Mouse (Mus musculus) myocyte (in vitro differentiated cells): ENCODE results near the gene Capn11.

Source experiments
- E2F4 ChIP-seq: IDR thresholded peaks from one replicate; pipeline ENCODE4 v1.6.1; 2011; ENCODE audit warnings: mild to moderate bottlenecking, control low read depth, moderate library complexity; ENCODE audit not compliant: insufficient read depth
- MAX ChIP-seq: IDR thresholded peaks from one replicate; pipeline ENCODE4 v1.6.1; 2011; ENCODE audit warnings: low read depth, mild to moderate bottlenecking, control low read depth
- MYOD1 ChIP-seq, 3 experiments: IDR thresholded peaks; one replicate each; pipeline ENCODE4 v1.6.1; 2011; ENCODE audit warnings: control low read depth in 2 of 3, low read depth in 2 of 3, mild to moderate bottlenecking in 2 of 3, moderate library complexity in 1 of 3; ENCODE audit not compliant: insufficient read length in 2 of 3, control insufficient read depth in 1 of 3
- MYOG ChIP-seq, 3 experiments: IDR thresholded peaks; one replicate each; pipeline ENCODE4 v1.6.1; 2011; ENCODE audit warnings: control low read depth in 2 of 3, low read depth in 2 of 3, mild to moderate bottlenecking in 2 of 3; ENCODE audit not compliant: insufficient read length in 2 of 3, control insufficient read depth in 1 of 3, insufficient read depth in 1 of 3
- POLR2A ChIP-seq: IDR thresholded peaks from one replicate; pipeline ENCODE4 v1.6.1; 2011; ENCODE audit warnings: low read depth, mild to moderate bottlenecking, control low read depth, moderate library complexity; ENCODE audit not compliant: insufficient read length
- POLR2AphosphoS2 ChIP-seq: IDR thresholded peaks from one replicate; pipeline ENCODE4 v1.6.1; 2011; ENCODE audit warnings: low read depth, control low read depth; ENCODE audit not compliant: insufficient read length
- SRF ChIP-seq: IDR thresholded peaks from one replicate; pipeline ENCODE4 v1.6.1; 2011; ENCODE audit warnings: low read depth; ENCODE audit not compliant: control insufficient read depth, insufficient read length
- TCF12 ChIP-seq: IDR thresholded peaks from one replicate; pipeline ENCODE4 v1.6.1; 2011; ENCODE audit warnings: mild to moderate bottlenecking, control low read depth; ENCODE audit not compliant: poor library complexity, insufficient read depth, severe bottlenecking
- TCF3 ChIP-seq: IDR thresholded peaks from one replicate; pipeline ENCODE4 v1.6.1; 2011; ENCODE audit warnings: low read depth, control low read depth; ENCODE audit not compliant: insufficient read length
- USF1 ChIP-seq: IDR thresholded peaks from one replicate; pipeline ENCODE4 v1.6.1; 2011; ENCODE audit warnings: low read depth, mild to moderate bottlenecking, control low read depth, moderate library complexity

GRCm38 (mm10) chr17:45617655-45618054, 41.5 kb downstream of the Capn11 start:
- TF ChIP-seq POLR2A = no peak
- no peak for TF ChIP-seq MYOD1 (IDR thresholded peaks at IDR 0.05; ENCODE audit: control insufficient read depth in 1 of 3, insufficient read length in 2 of 3, low read depth in 2 of 3)
- no peak for TF ChIP-seq E2F4
- TF ChIP-seq MYOG (IDR thresholded peaks at IDR 0.05; ENCODE audit: control insufficient read depth in 1 of 3, insufficient read depth in 1 of 3, insufficient read length in 2 of 3, low read depth in 2 of 3) = no peak
- no peak for TF ChIP-seq TCF3
- no peak for TF ChIP-seq SRF
- no peak for TF ChIP-seq POLR2AphosphoS2
- no peak for TF ChIP-seq MAX
- no peak for TF ChIP-seq USF1
- TF ChIP-seq TCF12 = no peak
